Mouse (Mus musculus): ENCODE measurements around the gene Sertad2. TPM values are rescaled to one million over a fixed set of nuclear protein-coding genes. Genes with fewer than 3 reads are reported as not detected.

Sertad2 gene
- total RNA-seq, 2 experiments from 2014 or later: 18.0 to 21.5 TPM

GRCm38 (mm10) chr11:20637060-20637459 lies 94.0 kb downstream of the Sertad2 start:
- DNase-seq (ENCODE audit: low spot score): no peak
- intact Hi-C loops (cut with DNase I): loop anchor here (5.0 kb wide), 1 partner anchor 45 kb away; no protein-coding TSS in a partner anchor

- no peak for DNase-seq (ENCODE audit: low spot score)
- intact Hi-C loops (cut with DNase I): loop anchor here (2.0 to 5.0 kb wide), 3 partner anchors 47 to 184 kb away; no protein-coding TSS in a partner anchor
Observed at GRCm38 (mm10) chr11:20638841-20639240, 95.8 kb downstream of the Sertad2 start.

- intact Hi-C loops (cut with DNase I): loop anchor here (2.0 to 5.0 kb wide), 3 partner anchors 48 to 185 kb away; no protein-coding TSS in a partner anchor
- no peak for DNase-seq (ENCODE audit: low spot score)
Observed at GRCm38 (mm10) chr11:20639918-20640447, 96.9 kb downstream of the Sertad2 start.

GRCm38 (mm10) chr11:20642321-20642720 lies 99.3 kb downstream of the Sertad2 start:
- no peak for DNase-seq (ENCODE audit: low spot score)
- intact Hi-C loops (cut with DNase I): no loop called here

- intact Hi-C loops (cut with DNase I): no loop called here
- DNase-seq (ENCODE audit: low spot score): no peak
Observed at GRCm38 (mm10) chr11:20643161-20643560, 100.1 kb downstream of the Sertad2 start.

- intact Hi-C loops (cut with DNase I): no loop called here
Observed at GRCm38 (mm10) chr11:20644166-20644565, 101.1 kb downstream of the Sertad2 start.

GRCm38 (mm10) chr11:20644872-20645271 lies 101.8 kb downstream of the Sertad2 start:
- intact Hi-C loops (cut with DNase I): no loop called here
- no peak for DNase-seq (ENCODE audit: low spot score)

More at GRCm38 (mm10) chr11:20644166-20644565, 101.1 kb downstream of the Sertad2 start:
- no peak for DNase-seq (ENCODE audit: low spot score)

- intact Hi-C loops (cut with DNase I): no loop called here
Observed at GRCm38 (mm10) chr11:20645521-20645920, 102.5 kb downstream of the Sertad2 start.

GRCm38 (mm10) chr11:20646142-20646541 lies 103.1 kb downstream of the Sertad2 start:
- no peak for DNase-seq (ENCODE audit: low spot score)
- intact Hi-C loops (cut with DNase I): no loop called here

More at GRCm38 (mm10) chr11:20645521-20645920, 102.5 kb downstream of the Sertad2 start:
- DNase-seq (ENCODE audit: low spot score): no peak

GRCm38 (mm10) chr11:20646986-20647726 lies 104.1 kb downstream of the Sertad2 start:
- DNase-seq (ENCODE audit: low spot score): no peak
- intact Hi-C loops (cut with DNase I): no loop called here

- intact Hi-C loops (cut with DNase I): no loop called here
- DNase-seq (ENCODE audit: low spot score): no peak
Observed at GRCm38 (mm10) chr11:20647902-20648625, 105.0 kb downstream of the Sertad2 start.

GRCm38 (mm10) chr11:20649477-20649876 lies 106.4 kb downstream of the Sertad2 start:
- intact Hi-C loops (cut with DNase I): no loop called here

GRCm38 (mm10) chr11:20650006-20650639 lies 107.1 kb downstream of the Sertad2 start:
- intact Hi-C loops (cut with DNase I): no loop called here

More at GRCm38 (mm10) chr11:20649477-20649876, 106.4 kb downstream of the Sertad2 start:
- DNase-seq (ENCODE audit: low spot score): no peak

GRCm38 (mm10) chr11:20651166-20651565 lies 108.1 kb downstream of the Sertad2 start:
- no peak for DNase-seq (ENCODE audit: low spot score)
- intact Hi-C loops (cut with DNase I): no loop called here

More at GRCm38 (mm10) chr11:20650006-20650639, 107.1 kb downstream of the Sertad2 start:
- no peak for DNase-seq (ENCODE audit: low spot score)

GRCm38 (mm10) chr11:20655795-20656710 lies 113.0 kb downstream of the Sertad2 start:
- peak; percentile 15 for DNase-seq (ENCODE audit: low spot score)
- intact Hi-C loops (cut with DNase I): no loop called here

GRCm38 (mm10) chr11:20656711-20657057 lies 113.6 kb downstream of the Sertad2 start:
- no peak for DNase-seq (ENCODE audit: low spot score)
- intact Hi-C loops (cut with DNase I): no loop called here

- intact Hi-C loops (cut with DNase I): no loop called here
- no peak for DNase-seq (ENCODE audit: low spot score)
Observed at GRCm38 (mm10) chr11:20659094-20659493, 116.0 kb downstream of the Sertad2 start.

GRCm38 (mm10) chr11:20660111-20661097 lies 117.4 kb downstream of the Sertad2 start:
- no peak for DNase-seq (ENCODE audit: low spot score)
- intact Hi-C loops (cut with DNase I): no loop called here
